Mouse (Mus musculus) limb, embryonic 11.5 days (tissue): ENCODE measurements around the gene Ppdpf. TPM values are rescaled to one million over a fixed set of nuclear protein-coding genes. Genes with fewer than 3 reads are reported as not detected.

ENCODE experiments used
- ATAC-seq: fragments of 200-750 bp; cut with Nextera tagmentation; 2 replicates; pipeline ENCODE4 v1.8.0; 2017; ENCODE audit warnings: low read depth; ENCODE audit not compliant: insufficient number of reproducible peaks, low FRiP score, low TSS enrichment
- DNase-seq: peaks from one replicate; pipeline ENCODE4 v3.0.0-alpha.2; 2015; ENCODE audit warnings: low spot score
- H3K27ac ChIP-seq: fragments of 300-500 bp; sonication (generic); replicated peaks from 2 replicates; pipeline ENCODE4 v1.5.1; 2014; ENCODE audit warnings: low read depth, mild to moderate bottlenecking, low read length
- H3K27me3 ChIP-seq: fragments of 300-500 bp; sonication (generic); 2 replicates; pipeline ENCODE4 v1.6.1; 2014; ENCODE audit warnings: mild to moderate bottlenecking, low read length, mixed read lengths; ENCODE audit not compliant: control insufficient read depth, insufficient read depth
- H3K36me3 ChIP-seq: fragments of 300-500 bp; sonication (generic); 2 replicates; pipeline ENCODE4 v1.6.1; 2014; ENCODE audit warnings: mild to moderate bottlenecking, low read length, moderate library complexity, mixed read lengths; ENCODE audit not compliant: control insufficient read depth, insufficient read depth
- H3K4me1 ChIP-seq: fragments of 300-500 bp; sonication (generic); 2 replicates; pipeline ENCODE4 v1.6.1; 2014; ENCODE audit warnings: low read length, mixed read lengths; ENCODE audit not compliant: control insufficient read depth, insufficient read depth
- H3K4me2 ChIP-seq: fragments of 300-500 bp; sonication (generic); 2 replicates; pipeline ENCODE4 v1.6.1; 2014; ENCODE audit warnings: low read depth, mild to moderate bottlenecking, moderate library complexity; ENCODE audit not compliant: severe bottlenecking
- H3K4me3 ChIP-seq: fragments of 300-500 bp; sonication (generic); 2 replicates; pipeline ENCODE4 v1.5.1; 2014; ENCODE audit warnings: low read depth, low read length
- H3K9ac ChIP-seq: fragments of 300-500 bp; sonication (generic); 2 replicates; pipeline ENCODE4 v1.6.1; 2014; ENCODE audit warnings: mild to moderate bottlenecking, low read length
- H3K9me3 ChIP-seq: fragments of 300-500 bp; sonication (generic); 2 replicates; pipeline ENCODE4 v1.6.1; 2016; ENCODE audit warnings: low read length; ENCODE audit not compliant: control insufficient read depth
- WGBS: fragments of 180-500 bp; shearing (Covaris S2); extraction: QIAGEN DNeasy Blood & Tissue Kit; methylation state at CpG from one replicate; pipeline ENCODE4 v1.1.7; 2014; 5-methylcytosine and 5-hydroxymethylcytosine counted together
- polyA plus RNA-seq: library from polyadenylated mRNA; unstranded; fragments of >200 nt; fragmentation: Nextera tagmentation; extraction: Ambion mirVana; gene quantifications from 2 replicates; pipeline ENCODE4 v1.2.1, GENCODE M21; 2014

The Ppdpf gene
- polyA plus RNA-seq, 1 experiment from 2014 or later, result 444 TPM

DNA sequence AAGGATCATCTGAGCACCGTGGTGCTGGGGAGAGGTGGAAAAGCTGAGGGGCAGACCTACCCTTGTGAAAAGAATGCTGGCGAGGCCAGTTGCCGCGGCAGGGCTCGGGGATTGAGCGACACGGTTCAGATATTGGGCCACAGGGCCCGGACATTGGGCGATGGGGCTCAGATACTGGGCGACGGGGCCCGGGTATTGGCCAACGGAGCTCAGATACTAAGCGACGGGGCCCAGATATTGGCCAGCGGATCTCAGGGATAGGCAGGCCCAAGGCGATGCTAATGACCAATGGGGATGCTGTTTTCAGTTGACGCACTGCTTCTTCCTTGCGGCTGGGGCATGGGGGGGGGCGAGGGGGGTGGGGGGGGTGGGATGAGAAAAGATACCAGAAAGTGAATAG, 44.1 kb downstream of the Ppdpf start:
- H3K27ac ChIP-seq, result no peak overlapping the region
- no peak overlapping the region for H3K4me2 ChIP-seq
- WGBS, result 80% methylated on average over 20 of the region's 20 CpGs
- no peak overlapping the region for H3K4me3 ChIP-seq
- H3K4me1 ChIP-seq, result peaks cover 5% of the 10 kb centered on the region; the same call in 1 of the 2 replicates
- no peak overlapping the region for H3K9ac ChIP-seq
- no peak for DNase-seq
- no peak for ATAC-seq
- no peaks in the 10 kb centered on the region; the same call in 1 of the 2 replicates for H3K27me3 ChIP-seq
- H3K36me3 ChIP-seq, result no peaks in the 10 kb centered on the region
- no peaks in the 10 kb centered on the region for H3K9me3 ChIP-seq

DNA sequence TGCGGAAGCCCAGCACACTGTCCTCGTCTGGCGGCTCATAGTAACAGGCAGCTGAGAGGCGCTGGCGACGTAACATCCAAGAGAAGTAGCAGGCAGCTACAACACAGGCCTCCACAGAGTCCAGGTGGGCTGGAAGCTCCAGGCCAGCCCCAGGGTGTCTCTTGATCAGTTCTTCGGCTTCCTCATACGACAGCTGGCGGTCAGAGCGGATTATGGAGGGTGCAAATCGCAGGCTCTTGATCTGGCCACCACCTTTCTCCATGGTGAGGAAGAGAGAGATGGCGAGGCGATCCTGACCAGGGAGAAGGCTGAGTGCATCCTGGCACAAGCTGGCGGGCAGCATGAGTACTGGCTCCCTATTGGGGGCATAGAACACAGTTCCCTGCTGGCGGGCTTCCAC, 46.4 kb downstream of the Ppdpf start:
- WGBS, result 92% methylated on average over 15 of the region's 15 CpGs

DNA sequence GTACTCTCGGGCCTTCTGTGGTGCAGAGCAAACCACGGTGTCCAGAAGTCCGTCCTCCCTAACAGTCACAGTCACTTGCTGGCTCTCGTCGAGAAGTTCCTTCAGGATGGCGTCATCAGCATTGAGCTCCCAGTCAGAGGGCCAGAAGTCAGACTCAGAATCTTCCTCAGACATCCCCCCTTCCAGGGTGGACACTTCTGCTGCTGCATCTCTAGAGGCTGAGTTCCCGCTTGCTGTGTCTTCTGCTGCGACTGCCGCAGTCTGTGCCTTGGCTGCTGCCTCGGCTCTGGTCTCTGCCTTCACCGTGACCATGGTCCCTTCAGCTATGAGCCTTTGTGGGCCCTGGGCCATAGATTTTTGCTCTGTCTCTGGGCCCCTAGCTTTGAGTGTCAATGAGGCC, 47.6 kb downstream of the Ppdpf start:
- H3K4me1 ChIP-seq, result no peaks in the 10 kb centered on the region
- WGBS, result 96% methylated on average over 11 of the region's 11 CpGs
- ATAC-seq (no peak), DNase-seq (no peak)
- no peaks in the 10 kb centered on the region for H3K9me3 ChIP-seq
- no peak overlapping the region for H3K4me3 ChIP-seq
- no peaks in the 10 kb centered on the region for H3K36me3 ChIP-seq
- no peak overlapping the region for H3K27ac ChIP-seq
- no peak overlapping the region for H3K9ac ChIP-seq
- no peak overlapping the region for H3K4me2 ChIP-seq
- H3K27me3 ChIP-seq, result no peaks in the 10 kb centered on the region; the same call in 1 of the 2 replicates

More for the DNA sequence above, 46.4 kb downstream of the Ppdpf start:
- Histone ChIP-seq H3K36me3 (no peaks in the 10 kb centered on the region), H3K4me3 (no peak overlapping the region), H3K9me3 (no peaks in the 10 kb centered on the region), H3K27ac (no peak overlapping the region), H3K4me1 (no peaks in the 10 kb centered on the region), H3K9ac (no peak overlapping the region), H3K27me3 (no peaks in the 10 kb centered on the region; the same call in 1 of the 2 replicates), H3K4me2 (no peak overlapping the region)
- DNase-seq (no peak), ATAC-seq (no peak; the same call in 1 of the 2 replicates)

DNA sequence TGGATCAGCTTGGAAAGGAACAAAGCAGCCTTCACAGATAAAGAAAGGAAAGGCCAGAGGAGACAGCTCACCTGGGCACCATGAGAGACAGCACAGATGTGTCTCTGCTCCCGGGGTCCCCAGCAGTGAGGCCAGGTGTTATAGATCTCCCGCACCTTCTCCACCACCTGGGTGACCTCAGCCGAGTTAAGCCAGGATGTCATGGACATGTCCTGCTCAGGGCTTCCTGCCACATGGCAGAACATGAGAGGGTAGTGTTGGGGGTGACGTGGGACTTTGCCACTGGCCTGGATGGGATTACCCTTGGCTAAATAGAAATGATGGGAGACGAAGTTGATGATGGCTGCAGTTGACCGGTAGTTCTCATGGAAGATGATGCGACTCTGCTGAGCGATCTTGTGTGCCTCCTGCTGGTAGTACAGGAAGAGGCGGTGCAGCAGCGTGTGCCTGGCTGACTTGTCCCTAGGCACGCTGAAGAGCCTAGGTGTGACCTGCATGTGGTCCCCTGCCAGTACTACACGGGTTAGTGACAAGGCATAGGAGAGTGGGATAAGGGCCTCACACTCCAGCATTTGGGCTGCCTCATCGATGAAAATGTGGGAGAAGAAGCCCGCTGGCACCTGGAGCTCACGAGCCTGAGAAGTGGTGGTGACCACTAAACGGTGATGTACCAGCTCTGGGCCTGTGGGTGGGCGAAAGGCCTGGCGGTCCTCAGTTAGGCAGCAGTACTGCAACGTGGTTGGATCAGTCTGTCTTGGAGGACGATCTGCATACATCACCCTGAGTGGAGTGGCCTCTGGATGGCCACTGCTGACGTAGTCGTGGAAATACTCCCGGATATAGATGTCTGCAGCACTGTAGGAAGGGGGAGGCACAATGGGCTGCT, 48.9 kb downstream of the Ppdpf start:
- DNase-seq (no peak), ATAC-seq (no peak)
- H3K27me3 ChIP-seq, result no peaks in the 10 kb centered on the region
- no peaks in the 10 kb centered on the region for H3K4me1 ChIP-seq
- no peaks in the 10 kb centered on the region for H3K9me3 ChIP-seq
- WGBS, result 86% methylated on average over 23 of the region's 23 CpGs
- no peak overlapping the region for H3K27ac ChIP-seq
- no peaks in the 10 kb centered on the region for H3K36me3 ChIP-seq
- no peak overlapping the region for H3K4me2 ChIP-seq
- H3K9ac ChIP-seq, result no peak overlapping the region
- no peak overlapping the region for H3K4me3 ChIP-seq

- H3K4me3 ChIP-seq, result no peak overlapping the region
- no peak overlapping the region for H3K27ac ChIP-seq
- H3K36me3 ChIP-seq, result no peaks in the 10 kb centered on the region
- no peaks in the 10 kb centered on the region for H3K9me3 ChIP-seq
- H3K4me1 ChIP-seq, result 0 out of 2 replicates have a peak, but pooled peaks cover 3% of the 10 kb centered on the region
- ATAC-seq (no peak), DNase-seq (no peak)
- WGBS, result 92% methylated on average over 17 of the region's 17 CpGs
- H3K9ac ChIP-seq, result no peak overlapping the region
- no peaks in the 10 kb centered on the region for H3K27me3 ChIP-seq
- H3K4me2 ChIP-seq, result no peak overlapping the region
Measured at GRCm38 (mm10) chr2:181237251-181238014, 50.4 kb downstream of the Ppdpf start.

- no peak for DNase-seq
- H3K9me3 ChIP-seq, result no peaks in the 10 kb centered on the region
- H3K9ac ChIP-seq, result no peak overlapping the region
- no peak overlapping the region for H3K4me2 ChIP-seq
- H3K36me3 ChIP-seq, result no peaks in the 10 kb centered on the region
- no peaks in the 10 kb centered on the region for H3K27me3 ChIP-seq
- no peak overlapping the region for H3K4me3 ChIP-seq
- no peak for ATAC-seq
- no peak overlapping the region for H3K27ac ChIP-seq
- H3K4me1 ChIP-seq, result 0 out of 2 replicates have a peak, but pooled peaks cover 3% of the 10 kb centered on the region
- WGBS, result 85% methylated on average over 10 of the region's 10 CpGs
Measured at GRCm38 (mm10) chr2:181238091-181238610, 51.1 kb downstream of the Ppdpf start.

Other genes starting within 250 kb of the Ppdpf start
- gene Nkain4, start 232.5 kb upstream of the Ppdpf start, polyA plus RNA-seq, result 3.6 and 7.8 TPM in 2 replicates
- gene Arfgap1, start 220.0 kb upstream of the Ppdpf start, polyA plus RNA-seq, result 60.4 and 69.3 TPM in 2 replicates
- gene Col20a1, start 200.7 kb upstream of the Ppdpf start, polyA plus RNA-seq, result 0.15 and 0.71 TPM in 2 replicates
- gene Chrna4, start 143.7 kb upstream of the Ppdpf start, polyA plus RNA-seq, result 0.95 and 2.8 TPM in 2 replicates
- gene Kcnq2, start 51.9 kb upstream of the Ppdpf start, polyA plus RNA-seq, result 0.11 and 0.25 TPM in 2 replicates
- gene Eef1a2, start 30.2 kb upstream of the Ppdpf start, polyA plus RNA-seq, result 0.13 and 0.14 TPM in 2 replicates
- gene Ptk6, start 15.5 kb downstream of the Ppdpf start, polyA plus RNA-seq, result 0.04 TPM in 1 of 2 replicates, not detected in the other
- 0.94 and 1.4 TPM in 2 replicates for gene Srms, start 25.9 kb downstream of the Ppdpf start, polyA plus RNA-seq
- gene Fndc11, start 32.8 kb downstream of the Ppdpf start, polyA plus RNA-seq, result 0.17 and 0.69 TPM in 2 replicates
- gene Helz2, start 54.8 kb downstream of the Ppdpf start, polyA plus RNA-seq, result 0.99 and 1.2 TPM in 2 replicates
- 19.7 and 21.3 TPM in 2 replicates for gene Gmeb2, start 100.8 kb downstream of the Ppdpf start, polyA plus RNA-seq
- gene Stmn3, start 127.3 kb downstream of the Ppdpf start, polyA plus RNA-seq, result 0.84 and 0.91 TPM in 2 replicates
- gene Rtel1, start 132.5 kb downstream of the Ppdpf start, polyA plus RNA-seq, result 63.0 and 63.7 TPM in 2 replicates
- gene Zgpat, start 177.7 kb downstream of the Ppdpf start, polyA plus RNA-seq, result 35.0 and 40.2 TPM in 2 replicates
- 57.3 and 63.7 TPM in 2 replicates for gene Arfrp1, start 178.2 kb downstream of the Ppdpf start, polyA plus RNA-seq
- gene Lime1, start 192.8 kb downstream of the Ppdpf start, polyA plus RNA-seq, result 20.9 and 26.7 TPM in 2 replicates